Mouse (Mus musculus) spleen, adult 2 months (tissue): ENCODE measurements around the gene Fgfr2.

ENCODE experiments used
- CTCF ChIP-seq: fragments of 200-500 bp; IDR thresholded peaks from 2 replicates; pipeline ENCODE4 v1.5.1; 2011; ENCODE audit warnings: mild to moderate bottlenecking, inconsistent platforms; ENCODE audit not compliant: insufficient read depth, insufficient read length, insufficient replicate concordance; ENCODE audit errors: extremely low read depth
- POLR2A ChIP-seq: fragments of 200-500 bp; IDR thresholded peaks from 2 replicates; pipeline ENCODE4 v1.6.1; 2011; ENCODE audit warnings: low read depth, low read length, inconsistent platforms

DNA sequence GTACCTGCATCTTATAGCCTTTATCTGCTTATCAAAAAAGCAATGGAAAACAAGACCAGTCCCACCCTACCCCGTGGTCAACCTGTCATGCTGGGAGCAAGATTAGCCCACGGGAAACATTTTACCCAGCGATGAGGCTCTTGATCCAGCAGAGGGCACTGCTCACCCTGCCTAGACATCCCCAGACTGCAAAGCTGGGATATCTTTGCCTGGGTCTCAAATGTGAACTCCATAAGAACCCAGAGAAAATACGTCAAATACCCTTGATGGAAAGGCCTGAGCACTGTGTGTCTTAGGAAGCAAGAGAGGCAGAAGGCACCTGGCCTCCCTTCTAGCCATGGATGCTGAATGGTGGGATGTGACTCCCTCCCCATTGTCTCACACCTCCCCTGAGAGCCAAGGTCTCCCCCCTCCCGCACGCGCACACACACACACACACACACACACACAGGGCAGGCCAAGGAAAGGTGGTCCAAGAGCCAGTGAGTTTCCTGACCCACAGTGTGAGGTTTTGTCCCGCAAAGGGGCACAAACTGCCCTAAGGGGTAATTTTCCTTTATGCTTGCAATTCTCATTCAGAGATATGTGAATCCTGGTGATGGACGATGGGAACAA lies 90.5 kb downstream of the Fgfr2 start:
- TF ChIP-seq POLR2A = no peak
- peak; percentile 51; the same call in 1 of the 2 replicates for TF ChIP-seq CTCF
